Mouse (Mus musculus): ENCODE measurements around the gene Chchd4. TPM values are rescaled to one million over a fixed set of nuclear protein-coding genes. Genes with fewer than 3 reads are reported as not detected.
"Not testable (repeated sequence)": the region's sequence is repeated elsewhere in the genome, so short reads cannot be mapped to it uniquely, and the experiment has no call there.

Gene Chchd4
- polyA plus RNA-seq, 1 experiment from 2014 or later, result 32.8 TPM

GRCm38 (mm10) chr6:91493053-91493452, 19.7 kb upstream of the Chchd4 start:
- H3K4me3 ChIP-seq, result no peak overlapping the region
- no peak for DNase-seq (ENCODE audit: low spot score)
- peaks cover 98% of the 10 kb centered on the region for H3K36me3 ChIP-seq
- H3K4me1 ChIP-seq, result no peaks in the 10 kb centered on the region
- no peaks in the 10 kb centered on the region for H3K9me3 ChIP-seq (replicated peaks)
- 88% methylated on average over 10 of the region's 10 CpGs for WGBS
- H3K27ac ChIP-seq, result no peak overlapping the region
- no peaks in the 10 kb centered on the region for H3K27me3 ChIP-seq (ENCODE audit: low read depth, poor library complexity, severe bottlenecking)

DNA sequence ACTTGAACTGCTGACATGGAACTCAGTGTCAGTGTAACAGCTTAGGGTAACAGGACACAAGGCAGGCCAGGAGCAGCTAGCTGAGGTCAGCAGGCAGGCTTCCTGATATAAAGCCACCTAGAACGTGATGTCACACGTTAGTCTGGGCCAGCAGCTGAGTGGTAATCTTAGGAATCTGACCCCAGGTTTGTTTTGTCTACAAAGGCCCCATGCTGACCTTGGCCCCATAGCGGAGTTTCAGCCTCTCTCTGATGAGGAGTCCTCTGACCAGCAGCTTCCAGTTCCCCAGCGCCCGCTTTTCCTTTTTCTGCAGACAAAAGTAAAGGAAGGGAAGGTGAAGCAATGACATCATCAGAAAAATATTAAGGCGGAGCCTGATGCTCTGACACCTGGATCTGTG, 17.7 kb upstream of the Chchd4 start:
- Histone ChIP-seq H3K9me3 (replicated peaks) (no peaks in the 10 kb centered on the region), H3K36me3 (peaks cover 98% of the 10 kb centered on the region), H3K27ac (no peak overlapping the region), H3K4me1 (no peaks in the 10 kb centered on the region), H3K4me3 (no peak overlapping the region), H3K27me3 (ENCODE audit: low read depth, poor library complexity, severe bottlenecking) (no peaks in the 10 kb centered on the region)
- no peak for DNase-seq (ENCODE audit: low spot score)
- 87% methylated on average over 6 of the region's 6 CpGs for WGBS

DNA sequence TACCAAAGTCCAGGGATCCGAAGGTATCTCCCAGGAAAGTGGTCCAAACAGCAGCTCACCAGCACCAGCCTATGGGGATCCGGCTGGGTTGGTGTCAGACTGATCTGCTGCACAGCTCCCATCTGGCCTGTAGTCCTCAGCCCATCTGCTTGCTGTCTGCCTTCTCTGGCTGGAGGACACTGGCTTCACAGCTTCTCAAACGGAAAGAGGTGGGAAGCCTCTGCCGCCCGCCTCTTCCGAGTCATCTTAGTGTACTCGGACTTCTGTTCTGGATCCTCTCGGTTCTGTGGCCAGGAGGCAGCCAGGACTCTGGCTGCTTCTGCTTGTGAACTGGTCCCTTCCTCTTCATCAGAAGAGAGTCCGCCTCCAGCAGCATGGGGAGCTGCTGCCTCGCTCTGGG, 16.5 kb upstream of the Chchd4 start:
- Histone ChIP-seq H3K27me3 (ENCODE audit: low read depth, poor library complexity, severe bottlenecking) (no peaks in the 10 kb centered on the region), H3K4me3 (no peak overlapping the region), H3K27ac (no peak overlapping the region), H3K4me1 (no peaks in the 10 kb centered on the region), H3K36me3 (peaks cover 98% of the 10 kb centered on the region), H3K9me3 (replicated peaks) (no peaks in the 10 kb centered on the region)
- WGBS, result 87% methylated on average over 10 of the region's 10 CpGs
- DNase-seq (ENCODE audit: low spot score), result no peak

DNA sequence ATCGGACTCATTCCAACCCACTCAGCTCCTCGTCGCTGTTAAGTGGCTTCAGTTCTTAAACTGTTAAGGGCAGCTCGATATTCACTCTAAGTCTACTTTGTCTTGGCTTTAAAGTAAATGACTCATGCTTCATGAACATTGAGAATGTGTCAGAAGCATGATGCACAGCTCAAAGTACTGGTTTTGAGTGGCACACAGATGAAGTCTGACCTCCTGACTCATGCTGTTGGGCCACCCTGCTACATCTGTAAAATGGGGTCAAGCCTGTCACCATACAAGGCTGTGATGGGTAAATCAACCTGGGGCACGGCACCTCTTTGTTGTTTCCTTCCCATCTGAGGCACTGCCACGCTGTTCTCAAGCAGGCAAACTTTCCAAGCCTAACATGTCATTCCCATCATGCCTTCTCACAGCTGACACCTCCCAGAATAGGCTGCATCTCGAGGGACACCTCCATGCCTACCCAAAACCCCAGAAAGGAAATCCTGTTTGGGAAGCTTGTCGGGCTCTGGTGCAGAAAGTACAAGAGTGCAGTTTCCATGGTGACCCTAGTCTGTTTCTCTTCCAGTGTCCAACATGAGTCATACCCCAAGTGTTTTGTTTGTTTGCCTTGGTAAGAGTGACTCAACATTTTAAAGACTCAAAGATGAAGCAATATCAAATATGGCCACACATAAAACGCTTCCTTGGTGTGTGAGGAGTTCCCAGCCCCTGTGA, 15.3 kb upstream of the Chchd4 start:
- Histone ChIP-seq H3K9me3 (replicated peaks) (no peaks in the 10 kb centered on the region), H3K27me3 (ENCODE audit: low read depth, poor library complexity, severe bottlenecking) (no peaks in the 10 kb centered on the region), H3K36me3 (peaks cover 100% of the 10 kb centered on the region), H3K4me3 (no peak overlapping the region), H3K4me1 (no peaks in the 10 kb centered on the region), H3K27ac (no peak overlapping the region)
- no peak for DNase-seq (ENCODE audit: low spot score)
- 88% methylated on average over 9 of the region's 9 CpGs for WGBS

DNA sequence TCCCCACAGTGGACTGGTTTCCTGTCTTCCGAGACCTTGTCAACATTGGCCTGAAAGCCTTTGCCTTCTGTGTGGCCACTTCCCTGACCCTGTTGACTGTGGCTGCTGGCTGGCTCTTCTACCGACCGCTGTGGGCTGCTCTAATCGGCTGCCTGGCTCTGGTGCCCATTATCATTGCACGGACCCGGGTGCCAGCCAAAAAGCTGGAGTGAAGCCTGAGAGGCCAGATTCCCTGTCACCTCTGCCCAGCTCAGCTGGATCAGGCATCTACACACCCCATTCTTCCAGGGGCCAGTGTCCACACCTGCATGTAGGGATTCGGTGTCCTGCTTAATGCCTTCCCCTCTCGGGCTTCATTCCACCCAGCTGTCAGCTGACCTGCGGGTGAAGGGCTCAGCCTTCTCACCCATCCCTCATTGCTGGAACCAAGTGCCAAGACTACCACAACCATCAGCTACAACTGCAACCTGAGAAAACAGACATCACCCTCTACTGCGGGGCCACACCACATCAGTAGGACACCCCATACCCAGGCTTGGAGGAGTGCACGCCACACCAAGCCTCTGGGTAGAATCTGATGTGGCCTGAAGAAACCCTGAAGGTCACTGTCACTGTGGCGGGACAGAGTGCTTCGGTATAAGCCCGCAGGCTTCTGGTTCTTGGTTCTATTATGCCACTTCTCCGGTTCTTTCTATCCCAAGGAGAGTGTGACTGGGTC, 13.5 kb upstream of the Chchd4 start:
- 95% methylated on average over 15 of the region's 15 CpGs for WGBS
- H3K27ac ChIP-seq, result no peak overlapping the region
- no peaks in the 10 kb centered on the region for H3K27me3 ChIP-seq (ENCODE audit: low read depth, poor library complexity, severe bottlenecking)
- DNase-seq (ENCODE audit: low spot score), result no peak
- no peak overlapping the region for H3K4me3 ChIP-seq
- no peaks in the 10 kb centered on the region for H3K4me1 ChIP-seq
- peaks cover 100% of the 10 kb centered on the region for H3K36me3 ChIP-seq
- H3K9me3 ChIP-seq (replicated peaks), result no peaks in the 10 kb centered on the region

GRCm38 (mm10) chr6:91483371-91483770, 10.0 kb upstream of the Chchd4 start:
- 98% methylated on average over 2 of the region's 2 CpGs for WGBS
- DNase-seq (ENCODE audit: low spot score), result no peak
- Histone ChIP-seq H3K27me3 (ENCODE audit: low read depth, poor library complexity, severe bottlenecking) (no peaks in the 10 kb centered on the region), H3K4me3 (no peak overlapping the region), H3K9me3 (replicated peaks) (no peaks in the 10 kb centered on the region), H3K27ac (no peak overlapping the region), H3K4me1 (no peaks in the 10 kb centered on the region), H3K36me3 (peaks cover 100% of the 10 kb centered on the region)

GRCm38 (mm10) chr6:91476541-91476940, 3.2 kb upstream of the Chchd4 start:
- Histone ChIP-seq H3K9me3 (replicated peaks) (no peaks in the 10 kb centered on the region), H3K27ac (no peak overlapping the region), H3K4me3 (no peak overlapping the region), H3K27me3 (ENCODE audit: low read depth, poor library complexity, severe bottlenecking) (no peaks in the 10 kb centered on the region), H3K4me1 (peaks cover 24% of the 10 kb centered on the region), H3K36me3 (peaks cover 64% of the 10 kb centered on the region)
- 91% methylated on average over 2 of the region's 2 CpGs for WGBS
- DNase-seq (ENCODE audit: low spot score), result no peak

- H3K27ac ChIP-seq, result peak overlapping the region; percentile 89
- H3K27me3 ChIP-seq (ENCODE audit: low read depth, poor library complexity, severe bottlenecking), result no peaks in the 10 kb centered on the region
- H3K4me3 ChIP-seq, result peak overlapping the region; percentile 79
- WGBS, result 66% methylated on average over 9 of the region's 9 CpGs
- H3K9me3 ChIP-seq (replicated peaks), result no peaks in the 10 kb centered on the region
- peaks cover 56% of the 10 kb centered on the region for H3K36me3 ChIP-seq
- no peak for DNase-seq (ENCODE audit: low spot score)
- H3K4me1 ChIP-seq, result peaks cover 25% of the 10 kb centered on the region
Observed at GRCm38 (mm10) chr6:91474441-91475190, 1.3 kb upstream of the Chchd4 start.

DNA sequence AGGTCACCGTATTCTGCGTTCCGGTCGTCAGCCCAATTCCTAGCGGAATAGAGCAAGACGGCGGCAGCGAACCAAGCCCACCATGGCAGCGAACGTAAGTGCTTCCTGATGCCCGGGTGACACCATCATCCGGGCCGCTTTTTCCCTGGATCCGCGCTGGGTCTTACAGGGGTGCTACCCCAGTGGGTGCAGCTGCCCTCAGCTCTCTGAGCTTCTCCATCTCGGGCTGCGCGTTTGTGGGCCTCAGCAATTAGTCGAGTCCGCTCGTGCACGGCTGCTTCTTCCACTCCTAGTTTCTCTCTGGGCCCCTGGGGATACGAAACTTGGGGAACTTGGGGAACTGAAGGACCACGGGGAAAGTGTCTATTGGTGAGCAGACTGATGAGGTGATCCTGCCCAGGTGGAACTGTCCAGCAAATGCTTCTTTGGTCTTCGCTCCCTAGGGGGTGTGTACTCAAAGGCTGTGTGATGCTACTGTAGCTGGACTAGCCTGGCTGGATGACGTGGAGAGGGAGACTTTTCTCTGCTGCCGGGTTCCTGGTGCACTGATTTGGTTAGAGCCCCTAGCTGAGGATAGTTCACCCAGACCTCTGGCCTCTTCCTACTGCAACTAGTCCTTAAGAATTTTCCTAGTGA, 577 bp upstream of the Chchd4 start:
- peak overlapping the region; percentile 89 for H3K27ac ChIP-seq
- H3K36me3 ChIP-seq, result peaks cover 56% of the 10 kb centered on the region
- H3K4me1 ChIP-seq, result peaks cover 25% of the 10 kb centered on the region
- no peaks in the 10 kb centered on the region for H3K9me3 ChIP-seq (replicated peaks)
- WGBS, result under 1% methylated on average over 27 of the region's 27 CpGs
- H3K27me3 ChIP-seq (ENCODE audit: low read depth, poor library complexity, severe bottlenecking), result no peaks in the 10 kb centered on the region
- no peak for DNase-seq (ENCODE audit: low spot score)
- H3K4me3 ChIP-seq, result peak overlapping the region; percentile 79

- Histone ChIP-seq H3K36me3 (peaks cover 56% of the 10 kb centered on the region), H3K27me3 (ENCODE audit: low read depth, poor library complexity, severe bottlenecking) (no peaks in the 10 kb centered on the region), H3K9me3 (replicated peaks) (no peaks in the 10 kb centered on the region), H3K4me3 (peak overlapping the region; percentile 79), H3K4me1 (peaks cover 25% of the 10 kb centered on the region), H3K27ac (peak overlapping the region; percentile 89)
- WGBS, result 34% methylated on average over 6 of the region's 6 CpGs
- DNase-seq (ENCODE audit: low spot score), result peak; percentile 45
Observed at GRCm38 (mm10) chr6:91472319-91472718, 1.0 kb downstream of the Chchd4 start.

DNA sequence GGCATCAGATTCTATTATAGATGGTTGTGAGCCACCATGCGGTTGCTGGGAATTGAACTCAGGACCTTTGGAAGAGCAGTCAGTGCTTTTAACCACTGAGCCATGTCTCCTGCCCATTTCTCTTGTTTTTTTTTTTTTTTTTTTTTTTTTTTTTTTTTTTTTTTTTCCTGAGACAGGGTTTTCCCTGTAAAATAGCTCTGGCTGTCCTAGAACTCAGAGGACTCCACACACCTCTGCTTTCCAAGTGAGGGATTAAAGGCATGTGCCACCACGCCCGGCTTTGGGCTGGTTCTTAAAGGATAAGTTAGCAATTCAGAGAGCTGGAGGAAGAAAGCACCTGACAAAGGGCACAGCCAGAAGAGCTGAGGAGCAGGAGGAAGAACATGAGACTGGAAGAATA, 1.9 kb downstream of the Chchd4 start:
- 91% methylated on average over 3 of the region's 3 CpGs for WGBS
- H3K27ac ChIP-seq; DNase-seq (ENCODE audit: low spot score); H3K4me3 ChIP-seq; H3K9me3 ChIP-seq (replicated peaks); H3K27me3 ChIP-seq (ENCODE audit: low read depth, poor library complexity, severe bottlenecking): not testable (repeated sequence)
- Histone ChIP-seq H3K36me3 (peaks cover 56% of the 10 kb centered on the region), H3K4me1 (peaks cover 25% of the 10 kb centered on the region)

DNA sequence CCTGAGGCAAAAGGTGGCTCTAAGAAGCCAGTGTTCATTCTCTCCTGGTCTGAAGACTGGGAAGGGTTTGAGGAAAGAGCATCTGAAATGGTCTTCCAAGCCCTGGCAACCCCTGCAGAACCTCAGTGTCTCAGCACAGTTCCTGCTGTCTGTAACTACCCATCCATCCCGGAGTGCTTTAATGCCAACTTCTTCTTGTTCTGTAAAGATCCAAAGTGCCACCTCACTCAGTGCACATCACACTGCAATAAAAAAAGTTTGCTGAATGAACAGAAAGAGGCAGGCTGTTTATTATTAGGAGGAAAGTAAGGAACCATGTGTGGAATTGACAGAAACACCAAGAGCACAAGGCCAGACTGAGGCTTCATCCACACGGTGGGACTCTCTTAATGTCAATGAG, 2.6 kb downstream of the Chchd4 start:
- Histone ChIP-seq H3K27ac (no peak overlapping the region), H3K27me3 (ENCODE audit: low read depth, poor library complexity, severe bottlenecking) (no peaks in the 10 kb centered on the region), H3K9me3 (replicated peaks) (no peaks in the 10 kb centered on the region), H3K36me3 (peaks cover 56% of the 10 kb centered on the region), H3K4me3 (no peak overlapping the region), H3K4me1 (peaks cover 25% of the 10 kb centered on the region)
- no peak for DNase-seq (ENCODE audit: low spot score)
- 81% methylated on average over 2 of the region's 2 CpGs for WGBS

GRCm38 (mm10) chr6:91467106-91467505, 6.2 kb downstream of the Chchd4 start:
- Histone ChIP-seq H3K27ac (no peak overlapping the region), H3K4me3 (no peak overlapping the region), H3K27me3 (ENCODE audit: low read depth, poor library complexity, severe bottlenecking) (no peaks in the 10 kb centered on the region), H3K9me3 (replicated peaks) (no peaks in the 10 kb centered on the region), H3K36me3 (peaks cover 82% of the 10 kb centered on the region), H3K4me1 (peaks cover 7% of the 10 kb centered on the region)
- no peak for DNase-seq (ENCODE audit: low spot score)
- WGBS, result 85% methylated on average over 1 of the region's 1 CpGs

Data from limb, embryonic 10.5 days (tissue).